Mouse (Mus musculus): ENCODE results near the gene G430095P16Rik. TPM values are rescaled to one million over a fixed set of nuclear protein-coding genes. Genes with fewer than 3 reads are reported as not detected.

Gene G430095P16Rik
- polyA plus RNA-seq, 1 experiment from 2014 or later = 0.84 TPM

- no peak overlapping the region for H3K9ac ChIP-seq (ENCODE audit: low read length)
- WGBS = 86% methylated on average over 6 of the region's 6 CpGs
Measured at GRCm38 (mm10) chr8:84733959-84734358, 11.2 kb downstream of the G430095P16Rik start.

GRCm38 (mm10) chr8:84734680-84735079 is 11.9 kb downstream of the G430095P16Rik start:
- 82% methylated on average over 2 of the region's 2 CpGs for WGBS
- no peak overlapping the region for H3K27ac ChIP-seq (ENCODE audit: low read depth, low read length)
- H3K27me3 ChIP-seq (ENCODE audit: control insufficient read depth, insufficient read depth, low read length) = peaks cover 71% of the 10 kb centered on the region
- no peak overlapping the region for H3K4me3 ChIP-seq (ENCODE audit: low read depth, low read length)
- no peak overlapping the region for H3K9ac ChIP-seq (ENCODE audit: low read length)
- ATAC-seq (ENCODE audit: insufficient read depth, low FRiP score, low TSS enrichment) = no peak
- no peaks in the 10 kb centered on the region for H3K36me3 ChIP-seq (ENCODE audit: control insufficient read depth, insufficient read depth, low read length)
- no peak overlapping the region for H3K4me2 ChIP-seq (ENCODE audit: low read depth)
- H3K9me3 ChIP-seq (ENCODE audit: control insufficient read depth, low read length) = no peaks in the 10 kb centered on the region
- no peak for DNase-seq (ENCODE audit: low spot score)
- H3K4me1 ChIP-seq (ENCODE audit: control insufficient read depth, insufficient read depth, low read length) = peaks cover 16% of the 10 kb centered on the region

More at GRCm38 (mm10) chr8:84733959-84734358, 11.2 kb downstream of the G430095P16Rik start:
- no peak overlapping the region for H3K27ac ChIP-seq (ENCODE audit: low read depth, low read length)
- ATAC-seq (ENCODE audit: insufficient read depth, low FRiP score, low TSS enrichment) (no peak), DNase-seq (ENCODE audit: low spot score) (no peak)
- no peak overlapping the region for H3K4me2 ChIP-seq (ENCODE audit: low read depth)
- H3K4me1 ChIP-seq (ENCODE audit: control insufficient read depth, insufficient read depth, low read length) = peaks cover 16% of the 10 kb centered on the region
- no peak overlapping the region for H3K4me3 ChIP-seq (ENCODE audit: low read depth, low read length)
- peaks cover 64% of the 10 kb centered on the region for H3K27me3 ChIP-seq (ENCODE audit: control insufficient read depth, insufficient read depth, low read length)
- H3K36me3 ChIP-seq (ENCODE audit: control insufficient read depth, insufficient read depth, low read length) = no peaks in the 10 kb centered on the region
- H3K9me3 ChIP-seq (ENCODE audit: control insufficient read depth, low read length) = no peaks in the 10 kb centered on the region

GRCm38 (mm10) chr8:84735597-84735996 is 12.8 kb downstream of the G430095P16Rik start:
- Histone ChIP-seq H3K4me1 (ENCODE audit: control insufficient read depth, insufficient read depth, low read length) (peaks cover 16% of the 10 kb centered on the region), H3K4me3 (ENCODE audit: low read depth, low read length) (no peak overlapping the region), H3K27me3 (ENCODE audit: control insufficient read depth, insufficient read depth, low read length) (peaks cover 80% of the 10 kb centered on the region), H3K36me3 (ENCODE audit: control insufficient read depth, insufficient read depth, low read length) (no peaks in the 10 kb centered on the region), H3K9ac (ENCODE audit: low read length) (no peak overlapping the region), H3K27ac (ENCODE audit: low read depth, low read length) (no peak overlapping the region), H3K4me2 (ENCODE audit: low read depth) (no peak overlapping the region), H3K9me3 (ENCODE audit: control insufficient read depth, low read length) (no peaks in the 10 kb centered on the region)
- ATAC-seq (ENCODE audit: insufficient read depth, low FRiP score, low TSS enrichment) = no peak
- no peak for DNase-seq (ENCODE audit: low spot score)
- WGBS = 60% methylated on average over 2 of the region's 2 CpGs

GRCm38 (mm10) chr8:84736521-84736920 is 13.7 kb downstream of the G430095P16Rik start:
- Histone ChIP-seq H3K4me2 (ENCODE audit: low read depth) (no peak overlapping the region), H3K4me1 (ENCODE audit: control insufficient read depth, insufficient read depth, low read length) (peaks cover 11% of the 10 kb centered on the region), H3K9me3 (ENCODE audit: control insufficient read depth, low read length) (no peaks in the 10 kb centered on the region), H3K36me3 (ENCODE audit: control insufficient read depth, insufficient read depth, low read length) (no peaks in the 10 kb centered on the region), H3K4me3 (ENCODE audit: low read depth, low read length) (no peak overlapping the region), H3K9ac (ENCODE audit: low read length) (no peak overlapping the region), H3K27ac (ENCODE audit: low read depth, low read length) (no peak overlapping the region), H3K27me3 (ENCODE audit: control insufficient read depth, insufficient read depth, low read length) (peaks cover 89% of the 10 kb centered on the region)
- no peak for DNase-seq (ENCODE audit: low spot score)
- WGBS = 73% methylated on average over 4 of the region's 4 CpGs
- no peak for ATAC-seq (ENCODE audit: insufficient read depth, low FRiP score, low TSS enrichment)

GRCm38 (mm10) chr8:84737608-84738007 is 14.8 kb downstream of the G430095P16Rik start:
- WGBS = 2% methylated on average over 16 of the region's 16 CpGs
- Histone ChIP-seq H3K27ac (ENCODE audit: low read depth, low read length) (no peak overlapping the region), H3K27me3 (ENCODE audit: control insufficient read depth, insufficient read depth, low read length) (peaks cover 95% of the 10 kb centered on the region), H3K9ac (ENCODE audit: low read length) (peak overlapping the region; percentile 22), H3K4me2 (ENCODE audit: low read depth) (peak overlapping the region; percentile 29; the same call in 1 of the 2 replicates), H3K36me3 (ENCODE audit: control insufficient read depth, insufficient read depth, low read length) (no peaks in the 10 kb centered on the region), H3K4me3 (ENCODE audit: low read depth, low read length) (no peak overlapping the region; the same call in 1 of the 2 replicates), H3K4me1 (ENCODE audit: control insufficient read depth, insufficient read depth, low read length) (peaks cover 15% of the 10 kb centered on the region), H3K9me3 (ENCODE audit: control insufficient read depth, low read length) (no peaks in the 10 kb centered on the region)
- ATAC-seq (ENCODE audit: insufficient read depth, low FRiP score, low TSS enrichment) (peak; percentile 61), DNase-seq (ENCODE audit: low spot score) (peak; percentile 87)

GRCm38 (mm10) chr8:84738266-84738665 is 15.5 kb downstream of the G430095P16Rik start:
- Histone ChIP-seq H3K27ac (ENCODE audit: low read depth, low read length) (no peak overlapping the region), H3K36me3 (ENCODE audit: control insufficient read depth, insufficient read depth, low read length) (no peaks in the 10 kb centered on the region), H3K27me3 (ENCODE audit: control insufficient read depth, insufficient read depth, low read length) (peaks cover 98% of the 10 kb centered on the region), H3K9ac (ENCODE audit: low read length) (0 out of 2 replicates have a peak overlapping the region, but pooled peaks have one; percentile 15), H3K4me3 (ENCODE audit: low read depth, low read length) (no peak overlapping the region), H3K4me2 (ENCODE audit: low read depth) (0 out of 2 replicates have a peak overlapping the region, but pooled peaks have one; percentile 29), H3K4me1 (ENCODE audit: control insufficient read depth, insufficient read depth, low read length) (peaks cover 21% of the 10 kb centered on the region), H3K9me3 (ENCODE audit: control insufficient read depth, low read length) (no peaks in the 10 kb centered on the region)
- ATAC-seq (ENCODE audit: insufficient read depth, low FRiP score, low TSS enrichment) (0 out of 2 replicates have a peak, but pooled peaks have one; percentile 24), DNase-seq (ENCODE audit: low spot score) (no peak)
- WGBS = 2% methylated on average over 10 of the region's 10 CpGs

- H3K9ac ChIP-seq (ENCODE audit: low read length) = no peak overlapping the region
- no peak overlapping the region for H3K4me2 ChIP-seq (ENCODE audit: low read depth)
- H3K27me3 ChIP-seq (ENCODE audit: control insufficient read depth, insufficient read depth, low read length) = peaks cover 98% of the 10 kb centered on the region
- WGBS = 34% methylated on average over 10 of the region's 10 CpGs
- DNase-seq (ENCODE audit: low spot score) = no peak
- H3K27ac ChIP-seq (ENCODE audit: low read depth, low read length) = no peak overlapping the region
- no peak overlapping the region for H3K4me3 ChIP-seq (ENCODE audit: low read depth, low read length)
- peaks cover 27% of the 10 kb centered on the region for H3K4me1 ChIP-seq (ENCODE audit: control insufficient read depth, insufficient read depth, low read length)
- no peaks in the 10 kb centered on the region for H3K36me3 ChIP-seq (ENCODE audit: control insufficient read depth, insufficient read depth, low read length)
- no peak for ATAC-seq (ENCODE audit: insufficient read depth, low FRiP score, low TSS enrichment)
- H3K9me3 ChIP-seq (ENCODE audit: control insufficient read depth, low read length) = no peaks in the 10 kb centered on the region
Measured at GRCm38 (mm10) chr8:84738715-84739400, 16.1 kb downstream of the G430095P16Rik start.

- no peak overlapping the region for H3K9ac ChIP-seq (ENCODE audit: low read length)
- WGBS = 0% methylated on average over 1 of the region's 1 CpGs
- no peak overlapping the region for H3K27ac ChIP-seq (ENCODE audit: low read depth, low read length)
- H3K36me3 ChIP-seq (ENCODE audit: control insufficient read depth, insufficient read depth, low read length) = no peaks in the 10 kb centered on the region
- no peak overlapping the region for H3K4me2 ChIP-seq (ENCODE audit: low read depth)
- ATAC-seq (ENCODE audit: insufficient read depth, low FRiP score, low TSS enrichment) = no peak
- peaks cover 32% of the 10 kb centered on the region for H3K4me1 ChIP-seq (ENCODE audit: control insufficient read depth, insufficient read depth, low read length)
- no peak for DNase-seq (ENCODE audit: low spot score)
- H3K4me3 ChIP-seq (ENCODE audit: low read depth, low read length) = no peak overlapping the region
- no peaks in the 10 kb centered on the region for H3K9me3 ChIP-seq (ENCODE audit: control insufficient read depth, low read length)
- peaks cover 98% of the 10 kb centered on the region for H3K27me3 ChIP-seq (ENCODE audit: control insufficient read depth, insufficient read depth, low read length)
Measured at GRCm38 (mm10) chr8:84739401-84739742, 16.6 kb downstream of the G430095P16Rik start.

Data from neural tube, embryonic 11.5 days (tissue).